Mouse (Mus musculus) MEL (cell line): ENCODE results near the gene Lmntd2.

ENCODE experiments used
- CHD2 ChIP-seq: IDR thresholded peaks from 2 replicates; pipeline ENCODE4 v1.6.1; 2011; ENCODE audit warnings: low read length, improper control_type of control experiment
- CTCF ChIP-seq, 3 experiments: IDR thresholded peaks in 2 of 3; conservative IDR thresholded peaks in 1 of 3; 2 replicates each; pipeline ENCODE4 v1.5.1; 2011 to 2012; ENCODE audit warnings: low read length in 3 of 3, low read depth in 2 of 3, mild to moderate bottlenecking in 2 of 3, improper control_type of control experiment in 1 of 3, inconsistent platforms in 1 of 3, mixed read lengths in 1 of 3, moderate library complexity in 1 of 3; ENCODE audit not compliant: control insufficient read depth in 1 of 3, insufficient read depth in 1 of 3, poor library complexity in 1 of 3, severe bottlenecking in 1 of 3
- MAFK ChIP-seq: IDR thresholded peaks from 2 replicates; pipeline ENCODE4 v1.6.1; 2011; ENCODE audit warnings: low read depth, mild to moderate bottlenecking, low read length, improper control_type of control experiment, borderline replicate concordance
- MAX ChIP-seq: IDR thresholded peaks from 2 replicates; pipeline ENCODE4 v1.6.1; 2011; ENCODE audit warnings: low read length, improper control_type of control experiment
- POLR2AphosphoS5 ChIP-seq: IDR thresholded peaks from 2 replicates; pipeline ENCODE4 v1.6.1; 2012; ENCODE audit warnings: low read depth, borderline replicate concordance, mild to moderate bottlenecking, inconsistent platforms, low read length, moderate library complexity, mixed read lengths
- SIN3A ChIP-seq: IDR thresholded peaks from 2 replicates; pipeline ENCODE4 v1.6.1; 2012; ENCODE audit warnings: low read length, improper control_type of control experiment, inconsistent platforms
- TBP ChIP-seq: IDR thresholded peaks from 2 replicates; pipeline ENCODE4 v1.8.0; 2011; ENCODE audit warnings: low read depth, low read length, improper control_type of control experiment
- ZNF384 ChIP-seq: IDR thresholded peaks from 2 replicates; pipeline ENCODE4 v1.6.1; 2012; ENCODE audit warnings: low read depth, mild to moderate bottlenecking, inconsistent platforms, low read length, improper control_type of control experiment

DNA sequence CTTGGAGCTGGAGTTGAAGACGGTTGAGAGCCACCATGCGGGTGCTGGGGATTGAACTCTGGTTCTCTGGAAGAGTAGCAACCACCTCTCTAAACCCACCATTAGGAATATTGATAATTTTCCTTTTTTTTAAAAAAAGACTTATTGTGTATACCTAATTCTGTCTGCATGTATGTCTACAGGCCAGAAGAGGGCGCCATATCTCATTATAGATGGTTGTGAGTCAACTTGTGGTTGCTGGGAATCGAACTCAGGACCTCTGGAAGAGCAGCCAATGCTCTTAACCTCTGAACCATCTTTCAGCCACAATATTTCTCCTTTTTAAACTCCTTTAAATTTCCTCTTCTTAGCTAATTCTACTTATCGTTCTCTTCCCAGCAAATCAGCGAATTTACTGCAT, 12.7 kb upstream of the Lmntd2 start:
- peak in 2 of 3 experiments; percentile 24 to 39; a peak in 2 of 6 replicates for TF ChIP-seq CTCF (IDR thresholded peaks at IDR 0.05 in 2 of 3, conservative IDR thresholded peaks at IDR 0.05 in 1 of 3; ENCODE audit: control insufficient read depth in 1 of 3, insufficient read depth in 1 of 3, low read depth in 2 of 3, low read length in 3 of 3, poor library complexity in 1 of 3, severe bottlenecking in 1 of 3)
- no peak for TF ChIP-seq MAFK
- no peak for TF ChIP-seq SIN3A
- TF ChIP-seq CHD2, result no peak
- no peak for TF ChIP-seq ZNF384
- TF ChIP-seq TBP, result no peak
- TF ChIP-seq POLR2AphosphoS5, result no peak
- no peak for TF ChIP-seq MAX
